Mouse (Mus musculus): ENCODE data around the gene Slc25a27. TPM values are rescaled to one million over a fixed set of nuclear protein-coding genes. Genes with fewer than 3 reads are reported as not detected.

The Slc25a27 gene
- polyA plus RNA-seq, 1 experiment from 2014 or later, result 31.8 TPM

DNA sequence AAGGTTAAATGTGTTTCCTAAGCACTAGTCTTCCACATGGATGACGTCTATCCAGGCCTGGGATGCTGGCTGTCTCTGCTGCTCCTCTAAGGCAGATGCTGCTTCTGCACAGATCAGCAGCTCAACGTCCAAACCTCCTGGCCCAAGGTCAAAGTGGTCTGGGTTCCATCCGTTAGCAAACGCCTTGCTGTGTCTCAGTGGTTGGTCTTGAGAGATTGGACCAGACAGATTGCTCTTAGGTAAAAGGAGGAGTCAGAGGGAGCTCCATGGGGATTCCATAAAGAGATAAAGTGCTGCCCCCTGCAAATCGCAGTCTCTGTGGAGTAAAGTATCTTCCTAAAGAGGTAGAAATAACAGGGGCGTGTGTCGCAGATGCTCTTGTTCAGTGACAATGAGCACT lies 23.8 kb downstream of the Slc25a27 start:
- 83% methylated on average over 7 of the region's 7 CpGs for WGBS
- no peak overlapping the region for H3K27ac ChIP-seq
- H3K9me3 ChIP-seq, result no peaks in the 10 kb centered on the region
- H3K9ac ChIP-seq, result no peak overlapping the region
- H3K36me3 ChIP-seq, result peaks cover 41% of the 10 kb centered on the region
- no peak overlapping the region for H3K4me3 ChIP-seq
- no peaks in the 10 kb centered on the region for H3K4me1 ChIP-seq
- H3K27me3 ChIP-seq, result no peaks in the 10 kb centered on the region
- no peak overlapping the region for H3K4me2 ChIP-seq
- ATAC-seq (ENCODE audit: insufficient number of reproducible peaks, low FRiP score, low TSS enrichment, low read depth), result no peak

DNA sequence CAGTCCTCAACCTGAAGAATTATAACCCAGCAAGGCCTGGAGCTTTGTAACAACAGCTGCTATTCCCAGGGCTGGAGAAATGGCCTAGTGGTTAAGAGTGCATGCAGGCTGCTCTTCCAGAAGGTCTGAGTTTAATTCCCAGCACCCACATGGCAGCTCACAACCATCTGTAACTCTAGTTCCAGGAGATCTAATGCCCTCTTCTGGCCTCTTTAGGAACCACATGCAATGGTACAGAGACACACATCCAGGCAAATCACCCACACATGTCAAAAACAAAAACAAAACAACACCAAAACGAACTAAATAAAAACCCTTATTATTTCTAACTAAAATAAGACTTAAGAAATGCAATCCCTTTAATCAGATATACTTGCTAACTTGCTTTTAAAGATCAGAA lies 26.2 kb downstream of the Slc25a27 start:
- Histone ChIP-seq H3K36me3 (peaks cover 27% of the 10 kb centered on the region), H3K9me3 (no peaks in the 10 kb centered on the region), H3K27ac (no peak overlapping the region), H3K27me3 (no peaks in the 10 kb centered on the region), H3K4me1 (no peaks in the 10 kb centered on the region), H3K4me2 (no peak overlapping the region), H3K9ac (no peak overlapping the region), H3K4me3 (no peak overlapping the region)
- ATAC-seq (ENCODE audit: insufficient number of reproducible peaks, low FRiP score, low TSS enrichment, low read depth), result no peak
- WGBS, result 71% methylated on average over 1 of the region's 1 CpGs

GRCm38 (mm10) chr17:43637146-43637545 lies 29.9 kb downstream of the Slc25a27 start:
- Histone ChIP-seq H3K27me3 (no peaks in the 10 kb centered on the region), H3K27ac (no peak overlapping the region), H3K9me3 (no peaks in the 10 kb centered on the region), H3K9ac (no peak overlapping the region), H3K4me2 (no peak overlapping the region), H3K4me1 (no peaks in the 10 kb centered on the region), H3K4me3 (no peak overlapping the region), H3K36me3 (0 out of 2 replicates have a peak, but pooled peaks cover 3% of the 10 kb centered on the region)
- ATAC-seq (ENCODE audit: insufficient number of reproducible peaks, low FRiP score, low TSS enrichment, low read depth), result no peak
- 93% methylated on average over 4 of the region's 4 CpGs for WGBS

DNA sequence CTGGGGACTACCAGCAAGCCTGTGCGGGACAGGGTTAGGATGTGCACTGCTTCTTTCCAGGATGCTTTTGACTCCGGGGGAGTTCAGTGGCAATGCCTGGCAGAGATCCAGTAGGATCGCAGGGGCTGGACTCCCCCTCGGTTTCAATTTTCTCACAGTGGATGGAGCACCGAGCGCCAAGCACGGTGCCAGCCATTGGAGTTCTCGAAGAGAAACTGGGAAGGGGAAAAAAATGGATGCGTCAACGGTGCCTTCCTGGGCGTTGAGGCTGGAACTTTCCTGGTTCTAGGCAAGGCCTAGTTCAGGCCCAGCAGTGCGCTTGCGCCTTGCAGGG lies 36.6 kb downstream of the Slc25a27 start:
- no peak overlapping the region for H3K9ac ChIP-seq
- no peak for ATAC-seq (ENCODE audit: insufficient number of reproducible peaks, low FRiP score, low TSS enrichment, low read depth)
- no peak overlapping the region for H3K27ac ChIP-seq
- WGBS, result 43% methylated on average over 13 of the region's 13 CpGs
- H3K4me2 ChIP-seq, result peak overlapping the region; percentile 84
- H3K9me3 ChIP-seq, result no peaks in the 10 kb centered on the region
- no peaks in the 10 kb centered on the region for H3K36me3 ChIP-seq
- H3K4me1 ChIP-seq, result peaks cover 14% of the 10 kb centered on the region
- H3K27me3 ChIP-seq, result peaks cover 34% of the 10 kb centered on the region
- H3K4me3 ChIP-seq, result peak overlapping the region; percentile 40

DNA sequence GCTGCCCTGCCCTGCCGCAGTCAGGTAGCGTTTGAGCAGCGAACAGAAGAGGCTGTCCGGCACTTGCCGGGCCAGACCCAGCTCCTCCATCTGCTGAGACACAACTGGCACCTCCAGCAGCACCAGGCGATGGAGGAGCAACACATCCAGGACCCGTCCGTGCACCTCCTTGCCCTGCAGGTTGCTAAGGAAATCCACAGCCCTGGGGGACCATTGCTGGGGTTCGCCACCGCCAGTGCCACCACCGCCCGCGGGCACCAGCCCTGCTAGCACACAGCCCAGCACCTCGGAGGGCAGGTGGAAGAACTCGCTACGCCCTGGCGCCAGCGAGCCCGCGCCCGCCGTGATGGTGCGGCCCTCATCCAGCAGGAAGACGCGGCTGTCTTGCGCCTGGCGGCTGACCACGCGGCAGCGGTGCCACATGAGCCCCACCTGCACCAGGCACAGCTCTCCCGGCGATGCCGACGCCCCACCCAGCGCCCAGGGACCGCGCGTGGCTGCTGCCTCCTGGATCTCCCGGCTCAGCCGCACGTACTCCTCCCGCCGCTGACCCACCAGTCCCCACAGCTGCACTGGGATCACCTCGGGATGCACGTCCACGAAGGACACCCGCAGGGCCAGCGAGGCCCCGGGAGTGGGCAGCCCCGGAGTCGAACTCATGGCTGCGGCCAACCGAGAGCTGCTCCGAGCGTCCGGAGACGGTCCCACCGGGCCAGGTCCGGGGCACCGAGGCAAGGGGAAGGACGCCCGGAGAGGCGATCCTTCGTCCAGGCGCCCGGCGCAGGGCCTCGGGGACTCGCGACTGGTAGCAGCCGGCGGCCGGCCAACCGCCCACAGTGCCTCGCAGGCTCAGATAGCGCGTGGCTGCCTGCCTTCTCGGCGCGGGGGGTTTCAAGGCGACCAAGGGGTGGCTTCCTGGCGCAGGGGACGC lies 37.3 kb downstream of the Slc25a27 start, which contains the start of gene Tdrd6:
TSS of gene Tdrd6 (minus strand) at position 804 of the 931 bp plus-strand sequence.
- Histone ChIP-seq H3K9me3 (no peaks in the 10 kb centered on the region), H3K4me3 (peak within 1 kb of the TSS; percentile 40), H3K27me3 (peaks cover 34% of the 10 kb centered on the region), H3K36me3 (no peaks in the 10 kb centered on the region), H3K9ac (peak within 1 kb of the TSS; percentile 28), H3K4me1 (peaks cover 14% of the 10 kb centered on the region), H3K27ac (no peak within 1 kb of the TSS), H3K4me2 (peak within 1 kb of the TSS; percentile 84)
- 4% methylated on average over 83 of the region's 83 CpGs for WGBS
- ATAC-seq (ENCODE audit: insufficient number of reproducible peaks, low FRiP score, low TSS enrichment, low read depth), result no peak

GRCm38 (mm10) chr17:43629026-43629495 lies 38.0 kb downstream of the Slc25a27 start:
- Histone ChIP-seq H3K9ac (no peak overlapping the region), H3K27ac (no peak overlapping the region), H3K36me3 (no peaks in the 10 kb centered on the region), H3K27me3 (peaks cover 34% of the 10 kb centered on the region), H3K4me2 (peak overlapping the region; percentile 84), H3K4me1 (peaks cover 14% of the 10 kb centered on the region), H3K4me3 (peak overlapping the region; percentile 40), H3K9me3 (no peaks in the 10 kb centered on the region)
- 23% methylated on average over 24 of the region's 24 CpGs for WGBS
- no peak for ATAC-seq (ENCODE audit: insufficient number of reproducible peaks, low FRiP score, low TSS enrichment, low read depth)

DNA sequence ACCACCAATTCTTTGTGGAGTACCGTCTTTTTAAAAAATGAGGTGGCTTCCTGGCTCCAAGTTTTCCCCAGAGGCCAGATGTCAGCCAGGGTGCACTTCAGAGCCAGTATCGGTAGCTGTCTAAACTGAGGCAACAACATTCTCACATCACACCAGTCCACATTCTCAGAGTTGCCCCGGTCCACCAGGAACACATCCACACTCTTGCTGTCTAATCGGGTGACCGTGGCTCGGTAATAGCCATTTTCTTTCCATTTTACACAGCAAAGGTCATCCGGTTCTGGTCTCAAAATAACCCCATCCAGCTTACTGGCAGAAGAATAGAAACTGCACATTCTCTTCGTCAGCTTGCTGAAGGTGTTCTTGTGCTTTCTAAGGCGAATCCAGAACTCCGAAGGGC lies 38.8 kb downstream of the Slc25a27 start:
- H3K36me3 ChIP-seq, result no peaks in the 10 kb centered on the region
- 91% methylated on average over 10 of the region's 10 CpGs for WGBS

GRCm38 (mm10) chr17:43622076-43622475 lies 44.9 kb downstream of the Slc25a27 start:
- Histone ChIP-seq H3K9me3 (no peaks in the 10 kb centered on the region), H3K27ac (no peak overlapping the region), H3K4me2 (no peak overlapping the region), H3K9ac (no peak overlapping the region), H3K4me1 (no peaks in the 10 kb centered on the region), H3K36me3 (no peaks in the 10 kb centered on the region), H3K27me3 (no peaks in the 10 kb centered on the region), H3K4me3 (no peak overlapping the region)
- no peak for ATAC-seq (ENCODE audit: insufficient number of reproducible peaks, low FRiP score, low TSS enrichment, low read depth)
- WGBS, result 82% methylated on average over 10 of the region's 10 CpGs

More for the DNA sequence above, 38.8 kb downstream of the Slc25a27 start:
- Histone ChIP-seq H3K27ac (no peak overlapping the region), H3K4me1 (peaks cover 14% of the 10 kb centered on the region), H3K4me3 (no peak overlapping the region), H3K27me3 (peaks cover 34% of the 10 kb centered on the region), H3K9ac (no peak overlapping the region), H3K9me3 (no peaks in the 10 kb centered on the region), H3K4me2 (no peak overlapping the region)
- ATAC-seq (ENCODE audit: insufficient number of reproducible peaks, low FRiP score, low TSS enrichment, low read depth), result no peak

DNA sequence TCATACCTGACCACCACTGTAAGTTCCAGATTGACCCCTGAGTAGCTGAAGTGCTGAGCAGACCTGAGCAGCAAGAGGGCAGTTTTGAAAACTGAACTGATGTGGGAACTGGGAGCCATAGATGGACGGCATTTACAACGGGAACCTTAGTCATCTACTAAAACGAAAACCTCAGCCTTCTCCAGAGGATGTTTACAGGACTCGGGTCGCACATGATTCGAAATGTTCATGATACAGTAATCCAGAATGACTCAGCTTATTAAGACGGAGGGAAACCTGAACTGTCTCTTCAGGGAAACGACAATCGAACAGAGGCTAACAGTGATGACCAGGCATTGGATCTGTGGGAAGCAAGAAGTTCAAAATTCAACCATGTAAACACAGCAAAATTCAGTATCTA lies 47.9 kb downstream of the Slc25a27 start:
- no peak overlapping the region for H3K4me3 ChIP-seq

DNA sequence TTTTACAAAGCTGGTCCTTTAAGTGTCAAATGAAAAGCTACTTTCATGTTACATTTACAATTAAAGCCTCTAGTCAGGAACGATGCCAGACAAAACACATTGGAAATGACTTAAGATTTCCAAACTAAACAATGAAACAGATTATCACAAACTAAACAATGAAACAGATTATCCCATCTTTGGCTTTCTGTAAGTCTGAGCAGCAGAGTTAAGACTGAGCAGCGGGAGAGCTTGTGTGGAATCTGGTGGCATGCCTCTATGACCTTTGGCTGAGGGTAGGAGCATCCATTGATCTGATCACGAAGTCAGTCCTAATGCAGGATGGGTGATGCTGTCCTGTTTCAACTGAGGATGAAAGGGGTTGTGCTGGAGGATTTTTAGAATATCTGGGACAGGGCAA lies 54.8 kb downstream of the Slc25a27 start:
- H3K4me3 ChIP-seq, result no peak overlapping the region
- H3K9ac ChIP-seq, result no peak overlapping the region
- no peaks in the 10 kb centered on the region for H3K9me3 ChIP-seq
- WGBS, result 73% methylated on average over 3 of the region's 3 CpGs
- H3K4me2 ChIP-seq, result no peak overlapping the region
- no peak for ATAC-seq (ENCODE audit: insufficient number of reproducible peaks, low FRiP score, low TSS enrichment, low read depth)
- no peak overlapping the region for H3K27ac ChIP-seq
- H3K4me1 ChIP-seq, result no peaks in the 10 kb centered on the region
- no peaks in the 10 kb centered on the region for H3K27me3 ChIP-seq
- no peaks in the 10 kb centered on the region for H3K36me3 ChIP-seq

More for the DNA sequence above, 47.9 kb downstream of the Slc25a27 start:
- Histone ChIP-seq H3K4me2 (no peak overlapping the region), H3K9ac (no peak overlapping the region), H3K27me3 (no peaks in the 10 kb centered on the region), H3K27ac (no peak overlapping the region), H3K4me1 (no peaks in the 10 kb centered on the region), H3K36me3 (no peaks in the 10 kb centered on the region), H3K9me3 (no peaks in the 10 kb centered on the region)
- no peak for ATAC-seq (ENCODE audit: insufficient number of reproducible peaks, low FRiP score, low TSS enrichment, low read depth)
- WGBS, result 83% methylated on average over 9 of the region's 9 CpGs

DNA sequence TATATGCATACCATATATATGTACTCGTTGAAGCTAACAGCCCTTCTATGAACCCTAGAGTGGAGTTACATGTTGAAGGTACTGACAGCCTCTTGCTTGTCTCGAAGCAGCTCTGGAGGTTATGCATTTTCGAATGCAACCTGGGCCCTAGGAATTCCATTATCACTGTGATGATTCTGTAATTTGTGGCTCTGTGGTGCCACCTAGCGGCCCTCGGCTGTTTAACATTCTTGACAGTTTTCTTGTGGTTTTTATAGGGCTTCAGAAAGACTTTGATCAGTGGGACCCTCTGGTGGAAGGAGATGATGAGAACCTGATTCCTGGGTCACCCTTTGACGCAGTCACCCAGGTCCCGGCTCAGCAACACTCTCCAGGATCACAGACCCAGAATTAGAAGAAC lies 55.4 kb downstream of the Slc25a27 start:
- H3K27me3 ChIP-seq, result no peaks in the 10 kb centered on the region
- no peak overlapping the region for H3K27ac ChIP-seq
- no peak overlapping the region for H3K9ac ChIP-seq
- H3K4me1 ChIP-seq, result no peaks in the 10 kb centered on the region
- H3K4me2 ChIP-seq, result no peak overlapping the region
- H3K9me3 ChIP-seq, result no peaks in the 10 kb centered on the region
- no peak for ATAC-seq (ENCODE audit: insufficient number of reproducible peaks, low FRiP score, low TSS enrichment, low read depth)
- H3K4me3 ChIP-seq, result no peak overlapping the region
- no peaks in the 10 kb centered on the region for H3K36me3 ChIP-seq
- 18% methylated on average over 7 of the region's 7 CpGs for WGBS

GRCm38 (mm10) chr17:43606704-43607103 lies 60.3 kb downstream of the Slc25a27 start:
- Histone ChIP-seq H3K27me3 (no peaks in the 10 kb centered on the region), H3K27ac (no peak overlapping the region), H3K9ac (no peak overlapping the region), H3K4me3 (no peak overlapping the region), H3K4me2 (no peak overlapping the region), H3K9me3 (no peaks in the 10 kb centered on the region), H3K4me1 (no peaks in the 10 kb centered on the region), H3K36me3 (no peaks in the 10 kb centered on the region)
- 9% methylated on average over 3 of the region's 3 CpGs for WGBS
- ATAC-seq (ENCODE audit: insufficient number of reproducible peaks, low FRiP score, low TSS enrichment, low read depth), result no peak
